In genomic region chr2:163458539-163459265, GRCm38 (mm10) we compare ENCODE assay signal across 9 mouse cellular contexts. TPM values are rescaled to one million over a fixed set of nuclear protein-coding genes. Genes with fewer than 3 reads are reported as not detected.
DNase-seq lines count a peak whose midpoint lies in the region; ATAC-seq lines count a peak whose summit lies in the region.
"Had no signal": no experiment of that assay in that cellular context is flagged by ENCODE, and none has a peak within 500 bp of the region (broad histone marks: within the 10 kb centered on the region; RNA-seq: fewer than 3 reads in every experiment).

No protein-coding gene starts in this region.

- H3K27ac ChIP-seq in heart, embryonic 15.5 days, result no peak overlapping the region
- H3K27ac ChIP-seq in midbrain, embryonic 14.5 days (replicated peaks; ENCODE audit: low read depth, low read length), result no peak overlapping the region

- no peak overlapping the region for H3K4me3 ChIP-seq in heart, embryonic 15.5 days
- no peak overlapping the region for H3K4me3 ChIP-seq in midbrain, embryonic 14.5 days (replicated peaks; ENCODE audit: low read depth, low read length)
- H3K4me3 ChIP-seq: erythroblast, embryonic 14.5 days had no signal

- 30% methylated on average over 27 of the region's 27 CpGs for WGBS in heart, embryonic 15.5 days
- WGBS in midbrain, embryonic 14.5 days, result 58% methylated on average over 27 of the region's 27 CpGs

- no peaks in the 10 kb centered on the region for H3K9me3 ChIP-seq in heart, embryonic 15.5 days (replicated peaks)
- H3K9me3 ChIP-seq in midbrain, embryonic 14.5 days (ENCODE audit: control insufficient read depth, low read length), result no peaks in the 10 kb centered on the region

- peak overlapping the region; percentile 31; the same call in 1 of the 2 replicates for H3K4me2 ChIP-seq in heart, embryonic 15.5 days
- H3K4me2 ChIP-seq in midbrain, embryonic 14.5 days (ENCODE audit: low read length), result peak overlapping the region; percentile 33

- DNase-seq in heart, postnatal 4 days, result no peak
- DNase-seq in MN1 (ENCODE audit: low spot score), result peak; percentile 69
- DNase-seq in midbrain, embryonic 14.5 days, result peak; percentile 26
- no peak for DNase-seq in right cerebral cortex, adult 2 months (ENCODE audit: low spot score in 2 of 2)
- no peak for DNase-seq in thymus, postnatal 10 days (ENCODE audit: low spot score in 2 of 2)
- no peak for DNase-seq in ovary, adult 18-20 months (ENCODE audit: low spot score)

- peaks cover 23% of the 10 kb centered on the region for H3K4me1 ChIP-seq in heart, embryonic 15.5 days (replicated peaks)
- no peaks in the 10 kb centered on the region for H3K4me1 ChIP-seq in midbrain, embryonic 14.5 days (ENCODE audit: control insufficient read depth, insufficient read depth, low read length)

- no peaks in the 10 kb centered on the region for H3K36me3 ChIP-seq in heart, embryonic 15.5 days
- H3K36me3 ChIP-seq in midbrain, embryonic 14.5 days (ENCODE audit: control insufficient read depth, insufficient read depth, low read length), result peaks cover 18% of the 10 kb centered on the region

- peaks cover 19% of the 10 kb centered on the region for H3K27me3 ChIP-seq in heart, embryonic 15.5 days
- H3K27me3 ChIP-seq in midbrain, embryonic 14.5 days (ENCODE audit: control insufficient read depth, insufficient read depth, low read length), result no peaks in the 10 kb centered on the region

- ATAC-seq in heart, embryonic 15.5 days (replicated peaks; ENCODE audit: insufficient number of reproducible peaks, insufficient read depth, low FRiP score, low read depth), result 0 out of 2 replicates have a peak, but pooled peaks have one; percentile 34
- ATAC-seq in common myeloid progenitor, adult 5-6 weeks (replicated peaks; ENCODE audit: low read depth, poor library complexity, severe bottlenecking), result peak; percentile 72
- no peak for ATAC-seq in midbrain, embryonic 14.5 days (ENCODE audit: low FRiP score, low TSS enrichment)

- no peak overlapping the region for H3K9ac ChIP-seq in heart, embryonic 15.5 days
- H3K9ac ChIP-seq in midbrain, embryonic 14.5 days (replicated peaks; ENCODE audit: low read length), result no peak overlapping the region; the same call in 1 of the 2 replicates

RNA-seq across cellular contexts. Expression of gene Fitm2, which starts 13.7 kb away (rescaled TPM):
- 12.5 and 13.9 TPM in 2 replicates for polyA plus RNA-seq in heart, embryonic 15.5 days (2015; fragmentation: Nextera tagmentation; extraction: Ambion mirVana)
- 10 to 100 TPM; 27.8 to 28.1 TPM for total RNA-seq in heart, postnatal 4 days (2021)
- total RNA-seq in common myeloid progenitor, adult 5-6 weeks (2017), result 3.9 and 5.2 TPM in 2 replicates
- 13.0 and 13.6 TPM in 2 replicates for polyA plus RNA-seq in midbrain, embryonic 14.5 days (2014; fragmentation: Nextera tagmentation; extraction: Ambion mirVana)

RNA-seq across cellular contexts. Expression of gene Gdap1l1, which starts 20.4 kb away (rescaled TPM):
- 0.18 and 1.5 TPM in 2 replicates for polyA plus RNA-seq in heart, embryonic 15.5 days (2015; fragmentation: Nextera tagmentation; extraction: Ambion mirVana)
- total RNA-seq in heart, postnatal 4 days (2021), result not detected
- 0.73 TPM in 1 of 2 replicates, not detected in the other for total RNA-seq in common myeloid progenitor, adult 5-6 weeks (2017)
- 135 and 150 TPM in 2 replicates for polyA plus RNA-seq in midbrain, embryonic 14.5 days (2014; fragmentation: Nextera tagmentation; extraction: Ambion mirVana)
- polyA plus RNA-seq: erythroblast, embryonic 14.5 days had no signal

RNA-seq across cellular contexts. Expression of gene R3hdml, which starts 33.4 kb away (rescaled TPM):
- not detected in 2 replicates for polyA plus RNA-seq in heart, embryonic 15.5 days (2015; fragmentation: Nextera tagmentation; extraction: Ambion mirVana)
- not detected for total RNA-seq in heart, postnatal 4 days (2021)
- not detected in 2 replicates for total RNA-seq in common myeloid progenitor, adult 5-6 weeks (2017)
- polyA plus RNA-seq in midbrain, embryonic 14.5 days (2014; fragmentation: Nextera tagmentation; extraction: Ambion mirVana), result not detected in 2 replicates
- polyA plus RNA-seq: erythroblast, embryonic 14.5 days had no signal

RNA-seq across cellular contexts. Expression of gene Oser1, which starts 34.2 kb away (rescaled TPM):
- polyA plus RNA-seq in heart, embryonic 15.5 days (2015; fragmentation: Nextera tagmentation; extraction: Ambion mirVana), result 47.5 and 55.9 TPM in 2 replicates
- 10 to 100 TPM; 21.6 to 24.2 TPM for total RNA-seq in heart, postnatal 4 days (2021)
- 95.2 and 99.9 TPM in 2 replicates for total RNA-seq in common myeloid progenitor, adult 5-6 weeks (2017)
- 78.5 and 84.3 TPM in 2 replicates for polyA plus RNA-seq in midbrain, embryonic 14.5 days (2014; fragmentation: Nextera tagmentation; extraction: Ambion mirVana)

RNA-seq across cellular contexts. Expression of gene Hnf4a, which starts 47.9 kb away (rescaled TPM):
- polyA plus RNA-seq in heart, embryonic 15.5 days (2015; fragmentation: Nextera tagmentation; extraction: Ambion mirVana), result 0.46 TPM in 1 of 2 replicates, not detected in the other
- not detected for total RNA-seq in heart, postnatal 4 days (2021)
- 4.1 and 6.1 TPM in 2 replicates for total RNA-seq in common myeloid progenitor, adult 5-6 weeks (2017)
- not detected in 2 replicates for polyA plus RNA-seq in midbrain, embryonic 14.5 days (2014; fragmentation: Nextera tagmentation; extraction: Ambion mirVana)

Comparison
In these comparisons a context has a peak if more than half of its experiments do, and no peak if none do; other contexts are left out.
1. DNase-seq: peak in MN1 (single experiment) and midbrain, embryonic 14.5 days (single experiment); none in heart, postnatal 4 days (single experiment), right cerebral cortex, adult 2 months (0 of 2), thymus, postnatal 10 days (0 of 2) and ovary, adult 18-20 months (single experiment).